Mouse (Mus musculus): ENCODE results near the gene Hs2st1.

Hs2st1 gene

GRCm38 (mm10) chr3:144394454-144394943 lies 175.5 kb downstream of the Hs2st1 start:
- no peak for DNase-seq (ENCODE audit: low read depth)

GRCm38 (mm10) chr3:144386446-144386845 lies 183.5 kb downstream of the Hs2st1 start:
- no peak for DNase-seq (ENCODE audit: low read depth)

DNA sequence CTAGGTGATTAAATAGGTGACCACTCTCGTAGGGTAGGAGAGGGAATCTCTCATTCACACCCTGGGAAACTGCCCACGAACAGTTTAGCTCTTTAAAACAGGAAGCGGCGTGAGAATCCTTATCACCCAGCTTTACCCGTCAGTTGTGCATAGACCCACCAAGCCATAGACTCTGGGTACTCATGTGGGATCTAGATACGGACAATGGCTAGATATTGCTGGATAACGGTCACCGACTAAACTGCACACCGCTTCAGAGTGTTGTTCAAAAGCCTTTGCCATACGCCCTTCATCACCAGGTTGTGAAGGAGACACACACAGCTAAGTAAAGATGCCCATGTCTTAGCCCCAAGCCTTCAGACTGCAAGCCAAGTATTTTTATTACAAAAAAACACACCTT lies 185.3 kb downstream of the Hs2st1 start:
- DNase-seq (ENCODE audit: low read depth): no peak

GRCm38 (mm10) chr3:144381431-144381980 lies 188.5 kb downstream of the Hs2st1 start:
- DNase-seq (ENCODE audit: low read depth): no peak

- DNase-seq (ENCODE audit: low read depth): peak; percentile 75
Measured at GRCm38 (mm10) chr3:144380921-144381320, 189.1 kb downstream of the Hs2st1 start.

GRCm38 (mm10) chr3:144379801-144380200 lies 190.2 kb downstream of the Hs2st1 start:
- DNase-seq (ENCODE audit: low read depth): no peak
